Mouse (Mus musculus): ENCODE results near the gene Tlx3. TPM values are rescaled to one million over a fixed set of nuclear protein-coding genes. Genes with fewer than 3 reads are reported as not detected.

Tlx3 gene
- total RNA-seq, 2 experiments from 2014 or later: not detected

DNA sequence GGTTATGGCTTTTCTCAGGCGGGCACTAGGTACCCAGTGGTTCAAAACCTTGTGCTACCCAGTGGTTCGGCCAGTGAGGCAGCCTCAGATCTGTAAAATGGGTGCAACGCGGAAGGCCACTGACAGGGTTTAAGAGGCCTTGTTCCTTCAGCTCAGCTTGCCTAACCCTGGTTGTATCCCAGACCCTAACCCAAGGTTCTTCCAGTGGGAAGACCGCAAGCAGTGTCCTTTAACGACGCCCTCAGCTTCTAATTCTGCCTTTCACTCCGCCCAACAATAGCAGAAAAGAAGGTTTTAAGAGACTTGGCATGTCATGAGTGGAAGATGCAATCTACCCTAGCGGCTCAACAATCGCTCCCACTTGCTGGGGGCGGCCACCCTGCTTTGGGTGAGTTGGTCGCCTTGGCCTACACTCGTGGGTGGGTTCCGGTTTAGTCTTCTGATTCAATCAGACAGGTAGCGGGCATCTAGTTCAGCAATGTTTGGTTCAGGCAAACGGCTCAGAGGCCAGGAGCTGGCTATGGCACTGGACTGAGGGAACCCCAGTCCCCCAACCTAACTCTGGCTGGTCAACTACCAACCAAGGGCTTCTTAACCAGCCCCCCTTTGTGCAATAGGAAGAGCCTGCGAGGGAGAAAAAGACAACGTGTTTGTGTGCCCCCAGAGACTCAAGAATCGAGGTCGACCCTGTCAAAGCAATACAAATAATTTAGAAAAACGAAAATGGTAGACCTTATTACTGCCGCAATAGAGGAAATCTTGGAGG is 4.9 kb downstream of the Tlx3 start:
- no peak for ATAC-seq (replicated peaks; ENCODE audit: low FRiP score, poor library complexity, severe bottlenecking)

DNA sequence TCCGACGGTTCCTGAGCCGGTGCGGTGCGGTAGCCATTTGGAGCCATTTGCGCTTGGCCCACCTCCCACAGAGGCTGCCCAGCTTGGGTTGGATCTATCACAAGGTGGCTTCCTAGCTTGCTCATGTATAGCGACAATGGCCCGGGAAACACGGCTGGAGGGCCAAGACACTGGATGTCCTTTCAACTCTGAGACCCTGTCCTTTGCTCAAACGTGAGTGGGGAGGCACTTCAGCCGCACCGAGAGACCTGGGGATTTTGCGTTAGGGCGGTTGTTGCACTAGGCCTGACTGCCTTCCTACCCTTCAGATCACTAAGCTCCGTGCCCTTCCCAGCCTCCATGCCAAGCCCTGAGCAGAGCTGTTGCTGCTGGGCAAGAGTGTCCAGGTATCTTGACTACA is 5.7 kb downstream of the Tlx3 start:
- ATAC-seq (replicated peaks; ENCODE audit: low FRiP score, poor library complexity, severe bottlenecking): no peak

DNA sequence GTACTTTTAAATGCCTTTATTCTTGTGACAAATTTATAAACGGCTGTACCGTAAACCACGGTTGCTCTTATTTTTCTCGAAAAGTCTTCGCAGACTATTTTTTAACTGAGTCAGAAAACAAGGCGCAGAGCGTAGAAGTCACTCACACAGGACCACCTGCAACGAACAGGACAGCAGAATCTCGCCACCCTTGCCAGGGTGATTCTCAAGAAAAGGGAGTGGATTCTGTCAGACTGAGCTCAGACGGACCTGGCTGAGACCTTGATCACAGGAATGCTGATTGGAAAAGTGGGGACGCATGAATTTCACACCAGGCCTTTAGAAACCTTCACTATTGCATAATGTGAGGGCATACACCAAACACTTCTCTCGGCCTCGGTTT is 6.3 kb downstream of the Tlx3 start:
- ATAC-seq (replicated peaks; ENCODE audit: low FRiP score, poor library complexity, severe bottlenecking): no peak

DNA sequence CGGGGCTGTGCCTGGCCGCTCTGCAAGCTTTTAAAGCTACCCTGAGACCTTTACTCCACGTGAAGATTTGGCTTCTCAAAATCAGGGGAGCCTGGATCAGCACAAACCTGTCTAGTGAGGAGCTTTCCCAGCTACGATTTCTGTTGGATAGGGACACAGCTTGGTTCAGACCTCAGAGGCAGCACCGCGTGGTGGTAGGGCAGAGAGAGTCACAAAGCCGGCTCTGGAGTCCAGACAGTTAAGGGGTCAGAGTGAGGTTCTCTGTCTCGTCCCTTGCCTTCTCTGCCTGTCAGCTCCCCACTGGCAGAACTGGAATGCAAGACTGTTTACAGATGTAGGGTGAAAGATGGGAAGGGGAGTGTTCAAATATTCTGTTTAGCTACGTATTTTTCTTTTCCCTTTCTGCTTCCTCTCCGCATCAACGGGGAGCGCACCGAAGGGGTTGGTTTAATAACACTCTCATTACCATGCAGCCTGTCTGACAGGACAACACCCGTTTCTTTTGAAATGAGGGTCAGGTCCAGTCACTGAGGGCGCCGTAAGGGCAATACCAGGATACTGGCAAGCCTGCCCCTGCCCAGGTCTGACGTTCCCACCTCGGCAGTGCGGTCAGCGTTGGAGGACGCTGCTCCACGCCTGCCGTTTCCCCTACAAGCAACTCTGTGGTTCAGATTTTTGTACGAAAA is 6.8 kb downstream of the Tlx3 start:
- ATAC-seq (replicated peaks; ENCODE audit: low FRiP score, poor library complexity, severe bottlenecking): no peak

DNA sequence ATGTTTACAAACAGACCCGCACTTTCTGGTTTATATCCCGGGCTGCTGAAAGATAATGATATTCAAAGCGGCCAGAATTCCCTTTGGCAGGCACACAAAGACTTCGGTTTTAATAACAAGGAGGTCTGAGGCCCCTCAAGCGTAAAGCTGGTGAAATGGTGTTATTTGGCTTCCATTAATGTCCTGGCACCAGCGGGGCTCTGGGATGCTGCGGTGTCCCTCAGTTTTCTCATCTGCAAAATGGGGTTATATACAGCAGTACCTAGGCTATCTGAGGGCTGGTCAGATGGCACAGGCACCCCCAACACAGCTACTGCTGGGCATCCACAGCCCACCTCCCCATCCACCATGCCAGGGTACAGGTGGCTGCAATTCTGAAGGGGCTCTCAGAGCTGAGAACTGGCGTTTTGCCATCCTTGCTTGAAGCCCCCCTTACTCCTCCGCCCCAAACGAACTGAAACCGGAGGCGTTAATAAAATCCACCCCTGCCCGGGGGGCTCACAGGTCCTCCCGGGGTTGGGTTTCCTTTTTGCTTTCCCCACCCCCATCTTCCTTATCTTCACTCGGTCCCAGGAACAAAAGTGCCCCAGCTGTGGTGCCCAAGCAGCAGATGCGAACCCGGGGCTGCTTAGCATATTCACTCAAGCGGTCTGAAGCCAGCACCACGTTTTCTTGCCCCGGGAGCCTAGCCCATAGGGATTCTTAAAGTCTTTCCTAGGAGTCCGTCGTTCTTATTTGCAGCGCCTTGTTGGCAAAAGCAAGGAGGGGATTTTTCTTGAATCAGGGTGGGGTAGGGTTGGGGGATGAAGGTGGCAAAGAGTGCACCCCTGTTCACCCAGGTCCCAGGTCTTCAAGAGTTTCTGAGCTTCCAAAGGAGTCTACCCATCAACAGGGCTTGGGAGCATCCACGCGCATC is 7.6 kb downstream of the Tlx3 start:
- no peak for ATAC-seq (replicated peaks; ENCODE audit: low FRiP score, poor library complexity, severe bottlenecking)

DNA sequence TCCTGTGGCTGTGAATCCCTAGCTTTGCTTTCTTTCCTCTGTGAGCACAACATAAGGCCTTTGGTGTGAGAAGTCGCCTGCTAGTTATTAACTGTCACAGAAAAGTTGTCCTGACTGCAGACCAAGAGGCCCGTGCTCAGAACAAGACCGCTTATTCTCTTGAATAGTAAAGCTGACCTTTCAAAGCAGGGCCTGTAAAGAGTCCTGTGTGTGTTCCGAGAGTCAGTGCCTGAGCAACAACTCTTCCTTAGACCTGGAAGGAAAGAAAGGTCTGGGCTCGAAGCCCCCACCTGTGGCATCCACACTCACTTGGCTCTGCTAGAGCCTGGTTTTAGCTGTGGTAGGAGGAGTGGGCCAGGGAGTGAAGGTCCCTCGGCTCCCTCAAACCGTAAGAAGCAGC is 8.3 kb downstream of the Tlx3 start:
- ATAC-seq (replicated peaks; ENCODE audit: low FRiP score, poor library complexity, severe bottlenecking): no peak

DNA sequence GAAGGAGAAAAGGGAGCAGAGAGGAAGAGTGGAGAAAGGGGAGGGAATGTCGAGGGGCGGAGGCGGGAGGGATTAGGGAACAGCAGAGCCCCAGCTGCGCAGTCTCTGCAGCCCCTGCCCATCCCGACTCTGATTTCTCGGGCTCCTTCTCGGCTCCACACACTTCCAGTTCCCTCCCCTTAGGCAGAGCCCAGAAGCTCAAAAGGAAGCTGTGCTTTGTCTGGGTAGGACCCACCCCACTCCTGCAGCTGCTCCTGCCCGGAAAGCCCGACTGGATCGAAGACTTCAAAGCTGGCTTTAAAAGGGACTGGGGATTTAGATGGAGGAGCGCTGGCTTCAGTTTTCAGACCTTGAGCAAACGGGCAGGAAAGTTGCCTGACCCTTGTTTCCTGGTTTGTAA is 9.7 kb downstream of the Tlx3 start:
- ATAC-seq (replicated peaks; ENCODE audit: low FRiP score, poor library complexity, severe bottlenecking): no peak

DNA sequence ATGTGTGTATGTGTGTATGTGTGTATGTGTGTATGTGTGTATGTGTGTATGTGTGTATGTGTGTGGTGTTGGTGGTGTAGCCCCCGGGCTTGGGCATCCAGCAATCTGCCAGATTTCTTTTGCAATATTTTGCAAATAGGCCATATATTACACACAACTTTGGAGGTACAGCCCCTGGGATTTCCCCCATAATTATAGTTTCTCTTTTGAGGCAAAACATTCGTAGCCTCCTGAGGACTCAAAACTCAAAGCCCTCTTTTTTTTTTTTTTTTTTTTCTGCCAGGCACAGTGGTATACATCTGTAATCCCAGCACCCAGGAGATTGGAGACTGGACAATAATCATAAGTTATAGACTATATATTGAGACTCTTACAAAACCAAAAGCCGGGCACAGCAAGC is 21.6 kb downstream of the Tlx3 start:
- no peak for ATAC-seq (replicated peaks; ENCODE audit: low FRiP score, poor library complexity, severe bottlenecking)

DNA sequence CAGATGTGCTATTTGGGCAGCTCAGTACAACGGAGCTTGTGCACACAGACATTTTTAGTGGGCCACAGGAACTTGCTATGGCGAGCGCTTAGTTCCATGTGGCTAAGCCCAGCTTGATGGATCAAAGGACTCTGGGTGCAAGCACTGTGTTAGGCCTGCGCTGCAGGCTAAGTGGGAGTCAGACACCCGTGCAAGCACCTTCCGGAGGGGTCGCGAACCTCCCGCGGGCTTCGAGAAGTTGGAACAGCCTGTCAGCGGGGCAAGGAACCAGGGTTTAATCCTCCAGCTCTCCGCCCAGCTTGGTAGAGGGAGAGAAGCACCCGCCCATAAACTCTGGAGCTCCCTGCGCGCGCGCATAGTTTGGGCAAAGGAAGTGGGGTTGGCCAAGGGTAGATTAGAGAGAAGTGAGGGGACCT is 22.7 kb downstream of the Tlx3 start:
- ATAC-seq (replicated peaks; ENCODE audit: low FRiP score, poor library complexity, severe bottlenecking): no peak

DNA sequence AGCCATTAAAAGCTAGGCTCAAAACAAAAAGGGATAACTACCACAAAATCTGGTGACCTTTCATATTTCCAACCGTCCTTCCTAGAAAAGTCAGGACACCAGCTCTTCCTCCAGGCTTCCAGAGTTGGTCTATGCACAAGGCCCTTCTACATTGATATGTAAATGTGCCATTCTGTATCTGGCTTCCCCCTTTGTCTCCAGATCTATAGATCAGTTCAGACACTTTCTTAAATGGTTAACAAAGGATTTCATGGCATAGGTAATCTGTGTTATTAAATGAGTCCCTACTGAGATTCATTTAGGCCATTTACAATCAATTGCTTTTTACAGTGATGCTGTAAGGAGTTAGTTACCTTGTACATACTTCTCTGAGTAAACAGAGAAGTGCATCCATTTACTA is 23.6 kb downstream of the Tlx3 start:
- no peak for ATAC-seq (replicated peaks; ENCODE audit: low FRiP score, poor library complexity, severe bottlenecking)

DNA sequence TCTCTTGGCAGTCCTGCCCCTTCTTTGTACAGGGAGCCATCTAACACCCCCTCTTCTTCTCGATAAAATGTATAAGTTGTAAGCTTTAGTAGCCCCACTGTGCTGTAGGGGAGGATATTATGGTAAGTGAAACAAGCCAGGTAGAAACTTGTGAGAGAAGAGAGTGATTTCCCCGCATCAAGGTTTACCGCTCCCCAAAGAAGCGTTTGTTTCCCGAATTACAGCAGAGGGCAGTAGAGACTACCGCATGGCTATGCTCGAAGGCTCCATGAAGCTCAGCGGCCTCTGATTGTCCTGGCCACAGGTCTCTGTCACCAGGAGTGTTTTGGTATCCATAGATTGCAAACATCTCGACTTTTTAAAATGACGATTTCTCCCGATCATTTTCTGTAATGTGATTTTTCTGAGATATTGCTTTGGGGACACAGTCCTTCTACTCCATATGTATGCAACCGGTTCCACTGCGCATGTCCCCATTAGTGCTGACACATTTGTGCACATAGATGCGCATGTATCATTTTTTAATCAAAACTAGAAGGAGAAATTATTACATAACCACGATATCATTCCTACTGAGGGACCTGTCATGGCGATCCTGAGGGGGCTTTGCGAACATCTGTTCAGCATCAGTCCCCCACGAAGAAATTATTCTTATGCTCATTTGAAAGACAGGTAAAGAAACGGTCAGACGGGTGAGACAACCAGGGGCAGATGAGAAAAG is 26.7 kb downstream of the Tlx3 start:
- no peak for ATAC-seq (replicated peaks; ENCODE audit: low FRiP score, poor library complexity, severe bottlenecking)

DNA sequence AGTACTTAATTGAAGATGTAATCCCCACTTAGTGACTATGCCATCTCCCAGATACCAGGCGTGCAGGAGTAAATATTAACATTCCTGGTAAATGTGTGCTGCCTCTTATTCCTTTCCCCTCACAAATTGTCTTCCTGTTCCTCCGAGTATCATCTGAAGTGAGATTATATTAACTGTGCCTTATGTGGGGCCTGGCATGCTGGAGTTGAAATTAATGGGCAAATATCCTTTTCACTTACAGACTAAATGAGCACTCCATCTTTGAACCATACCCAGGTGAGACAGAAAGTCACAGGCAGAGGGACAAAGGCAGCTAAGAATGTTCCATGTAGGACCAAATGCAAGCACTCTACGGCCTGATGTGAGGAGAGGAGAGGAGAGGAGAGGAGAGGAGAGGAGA is 27.6 kb downstream of the Tlx3 start:
- no peak for ATAC-seq (replicated peaks; ENCODE audit: low FRiP score, poor library complexity, severe bottlenecking)

DNA sequence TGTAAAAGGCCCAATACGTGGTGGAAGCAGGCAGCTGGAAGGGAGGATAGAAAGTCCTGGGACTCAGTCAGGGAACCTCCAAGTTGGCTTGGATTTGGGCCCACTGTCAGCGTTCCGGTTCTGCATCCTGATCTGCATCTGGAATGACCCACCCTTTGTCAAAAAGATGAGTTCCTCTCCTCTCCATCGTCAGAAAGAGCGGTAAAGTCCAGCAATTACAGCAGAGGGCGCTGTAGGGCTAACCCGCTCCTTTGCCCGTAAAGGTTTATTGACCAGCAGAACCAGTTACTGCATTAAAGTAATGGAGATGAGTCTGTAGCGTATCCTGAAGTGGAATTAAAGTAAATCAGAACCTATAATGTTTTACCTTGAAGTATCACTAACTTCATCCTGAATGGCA is 32.9 kb downstream of the Tlx3 start:
- no peak for ATAC-seq (replicated peaks; ENCODE audit: low FRiP score, poor library complexity, severe bottlenecking)

DNA sequence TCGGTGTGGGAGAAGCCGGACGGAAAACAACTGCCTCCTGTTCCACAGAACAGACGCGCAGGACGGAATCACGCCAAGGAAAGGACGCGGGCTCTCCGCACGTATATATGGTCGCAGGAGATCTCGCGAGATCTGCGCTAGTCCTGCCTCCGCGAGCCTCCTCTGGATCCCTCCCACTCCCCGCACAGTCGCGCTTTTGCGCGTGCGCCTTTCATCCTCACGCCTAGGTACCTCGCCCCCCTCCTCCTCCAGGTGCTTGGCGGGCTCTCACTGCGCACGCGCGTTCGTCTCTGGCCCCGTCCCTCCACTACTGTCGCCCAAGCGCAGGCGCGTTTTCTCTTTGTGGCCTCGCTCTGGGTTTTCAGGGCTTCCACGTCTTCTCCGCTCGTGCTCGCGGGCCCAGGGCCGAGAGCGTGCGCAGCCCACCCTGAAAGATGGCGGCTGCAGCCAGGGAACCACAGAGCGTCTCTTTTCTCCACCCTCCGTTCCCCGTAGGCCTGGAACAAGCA is 40.3 kb downstream of the Tlx3 start, which contains the start of gene Npm1:
Gene Npm1, minus strand, starts transcription at position 209 of the 509 bp plus-strand sequence.
- ATAC-seq (replicated peaks; ENCODE audit: low FRiP score, poor library complexity, severe bottlenecking): peak; percentile 98

DNA sequence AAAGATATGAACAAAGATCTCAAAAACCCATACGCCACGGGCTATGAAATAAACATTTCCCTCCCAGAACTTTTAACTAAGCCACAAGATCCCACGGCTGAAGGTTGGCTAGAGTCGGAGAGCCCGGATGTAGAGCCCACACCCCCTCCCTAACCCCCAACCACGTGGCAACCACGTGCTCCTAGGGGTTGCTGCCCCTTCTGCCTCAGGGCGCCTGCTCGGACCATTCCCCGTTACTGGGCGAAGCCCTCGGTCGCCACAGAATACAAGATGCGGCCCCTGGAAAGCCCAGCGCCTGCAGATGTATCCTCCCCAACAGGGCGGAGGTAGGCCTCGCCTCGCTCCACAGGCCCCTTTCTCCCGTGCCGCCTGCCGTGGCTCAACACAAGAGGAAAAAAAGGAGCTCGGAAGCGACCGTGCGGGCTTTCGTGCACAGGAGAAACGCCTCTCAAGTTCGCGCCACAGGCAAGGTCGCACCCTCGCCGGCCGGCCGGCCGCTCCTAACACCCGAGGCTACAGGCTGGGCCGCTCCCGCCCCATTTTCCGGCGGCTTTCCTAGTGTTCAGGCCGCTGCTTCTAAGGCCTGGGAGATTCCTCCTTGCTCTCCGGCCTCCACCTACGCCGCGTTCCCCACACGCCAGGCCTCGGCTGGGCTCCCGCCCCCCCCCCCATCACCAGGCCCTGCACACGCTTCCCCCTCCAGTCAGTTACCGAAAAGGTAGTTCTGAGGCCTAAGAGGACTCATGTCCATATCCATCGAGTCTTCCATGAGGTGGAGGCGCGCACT is 41.0 kb downstream of the Tlx3 start:
- peak; percentile 58 for ATAC-seq (replicated peaks; ENCODE audit: low FRiP score, poor library complexity, severe bottlenecking)

DNA sequence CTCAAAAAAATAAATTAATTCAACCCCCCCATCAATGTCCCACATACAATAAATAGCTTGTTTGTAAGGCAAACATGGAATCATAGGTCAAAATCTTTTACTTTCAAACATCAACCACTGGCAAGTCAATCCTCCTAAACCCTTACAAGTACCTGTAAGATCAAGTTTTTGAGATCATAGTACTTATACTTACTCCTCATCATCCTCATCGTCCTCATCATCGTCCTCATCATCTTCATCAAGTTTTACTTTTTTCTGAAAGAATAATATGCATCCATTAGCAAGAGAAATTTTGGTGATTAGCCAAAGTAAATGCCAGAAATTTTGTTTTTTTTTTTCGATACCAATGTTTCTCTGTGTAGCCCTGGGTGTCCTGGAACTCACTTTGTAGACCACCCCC is 43.6 kb downstream of the Tlx3 start:
- no peak for ATAC-seq (replicated peaks; ENCODE audit: low FRiP score, poor library complexity, severe bottlenecking)

DNA sequence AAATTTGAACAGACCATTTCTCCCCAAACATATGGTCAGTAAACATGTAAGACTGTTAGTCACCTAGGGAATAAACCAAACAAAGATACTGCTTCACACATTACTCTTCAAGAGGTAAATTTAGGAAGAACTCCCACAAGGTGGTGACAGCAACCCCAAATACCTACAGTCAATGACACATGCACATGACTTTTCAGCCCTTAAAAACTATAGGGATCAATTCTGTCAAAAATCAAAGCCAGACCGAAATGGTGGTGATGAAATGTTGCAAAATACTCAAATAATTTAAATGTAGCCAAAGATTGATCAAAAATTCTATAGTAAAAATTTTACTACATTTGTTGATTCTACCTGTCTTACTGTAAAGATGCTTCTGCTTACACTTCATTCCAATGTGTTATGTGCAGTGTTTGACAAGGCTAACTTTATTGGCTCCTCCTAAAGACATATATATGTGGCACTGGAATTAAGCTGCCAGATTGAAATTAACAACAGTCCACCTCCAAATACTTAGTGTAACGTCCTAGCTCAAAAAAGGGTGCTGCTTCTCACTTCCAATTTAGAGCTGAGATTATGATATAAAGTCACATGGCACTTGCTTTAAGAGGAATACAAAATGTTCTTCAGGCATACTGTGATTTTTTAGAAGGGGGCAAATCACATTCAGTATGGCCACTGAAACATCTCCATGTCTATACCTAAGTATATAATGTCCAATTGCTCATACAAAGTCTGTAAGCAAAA is 45.8 kb downstream of the Tlx3 start:
- ATAC-seq (replicated peaks; ENCODE audit: low FRiP score, poor library complexity, severe bottlenecking): no peak

DNA sequence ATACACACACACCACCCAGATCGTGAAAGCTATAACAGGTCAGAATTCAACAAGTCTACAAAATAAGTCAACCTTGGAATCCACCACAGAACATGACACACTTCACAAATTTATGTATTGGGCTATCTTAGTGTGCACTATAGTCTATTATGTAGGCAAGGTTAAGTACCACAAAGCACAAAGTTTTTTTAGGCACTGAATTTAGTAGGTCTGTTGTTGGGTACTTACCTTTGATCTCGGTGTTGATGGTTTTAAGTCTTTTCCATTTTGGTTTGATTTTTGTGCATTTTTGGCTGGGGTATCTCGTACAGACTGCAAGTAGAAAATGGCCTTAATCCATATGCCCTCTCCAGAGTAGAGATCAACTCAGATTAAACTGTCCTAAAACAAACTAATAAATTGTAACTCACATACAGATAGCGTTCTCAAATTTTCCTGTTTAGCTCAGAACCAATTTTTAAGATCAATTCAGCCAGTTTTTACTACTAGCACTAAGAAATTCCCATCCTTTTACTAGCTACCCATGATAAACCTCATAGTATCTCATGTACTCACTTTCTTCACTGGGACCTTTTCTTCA is 46.9 kb downstream of the Tlx3 start:
- ATAC-seq (replicated peaks; ENCODE audit: low FRiP score, poor library complexity, severe bottlenecking): no peak

Measured in erythroid progenitor cell, adult 5-6 weeks (primary cell).